In the genomic region with DNA sequence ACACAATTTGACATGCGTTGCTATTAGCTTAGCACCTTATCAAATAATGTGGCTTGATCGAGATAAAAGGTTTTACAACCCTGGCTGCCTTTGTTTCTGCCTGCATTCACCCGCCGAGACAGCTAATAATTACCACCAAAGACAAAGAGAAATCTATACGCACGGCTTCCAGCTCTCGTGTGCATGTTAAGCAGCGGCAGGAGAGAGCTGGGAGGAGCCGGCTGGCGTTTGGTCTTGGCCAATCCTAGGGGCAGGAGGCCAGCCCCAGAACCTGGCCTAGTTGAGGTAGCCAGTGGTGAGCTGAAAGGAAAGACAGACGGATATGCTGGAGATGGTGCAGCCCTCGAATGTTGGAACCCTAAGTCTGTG, we compare ENCODE assay signal across 13 mouse cellular contexts.
DNase-seq lines count a peak whose midpoint lies in the region; ATAC-seq lines count a peak whose summit lies in the region.
"Had no signal": no experiment of that assay in that cellular context is flagged by ENCODE, and none has a peak within 500 bp of the region (broad histone marks: within the 10 kb centered on the region; RNA-seq: fewer than 3 reads in every experiment).

No protein-coding gene starts in this region.

- peak; percentile 51; the same call in 1 of the 2 replicates for ATAC-seq in forebrain, embryonic 12.5 days (ENCODE audit: low FRiP score)
- peak; percentile 58; the same call in 1 of the 2 replicates for ATAC-seq in midbrain, embryonic 12.5 days (ENCODE audit: low FRiP score, low read depth)
- ATAC-seq: lung, postnatal 0 days had no signal

- H3K4me2 ChIP-seq in forebrain, embryonic 12.5 days = no peak overlapping the region
- no peak overlapping the region for H3K4me2 ChIP-seq in midbrain, embryonic 12.5 days (replicated peaks)
- H3K4me2 ChIP-seq: heart, embryonic 15.5 days had no signal

- H3K9ac ChIP-seq in forebrain, embryonic 12.5 days = no peak overlapping the region
- no peak overlapping the region for H3K9ac ChIP-seq in midbrain, embryonic 12.5 days (replicated peaks)
- H3K9ac ChIP-seq: heart, embryonic 15.5 days had no signal

- no peaks in the 10 kb centered on the region for H3K36me3 ChIP-seq in forebrain, embryonic 12.5 days (replicated peaks)
- H3K36me3 ChIP-seq in hindbrain, embryonic 10.5 days = no peaks in the 10 kb centered on the region
- no peaks in the 10 kb centered on the region for H3K36me3 ChIP-seq in midbrain, embryonic 12.5 days
- H3K36me3 ChIP-seq: heart, embryonic 15.5 days had no signal

- no peaks in the 10 kb centered on the region for H3K27me3 ChIP-seq in forebrain, embryonic 12.5 days
- H3K27me3 ChIP-seq in hindbrain, embryonic 10.5 days (ENCODE audit: insufficient read depth, poor library complexity, severe bottlenecking) = no peaks in the 10 kb centered on the region
- no peaks in the 10 kb centered on the region for H3K27me3 ChIP-seq in midbrain, embryonic 12.5 days
- H3K27me3 ChIP-seq: heart, embryonic 15.5 days had no signal

- no peak overlapping the region for H3K4me3 ChIP-seq in forebrain, embryonic 12.5 days (replicated peaks)
- H3K4me3 ChIP-seq in hindbrain, embryonic 10.5 days = no peak overlapping the region
- H3K4me3 ChIP-seq in midbrain, embryonic 12.5 days = no peak overlapping the region
- H3K4me3 ChIP-seq: heart, embryonic 15.5 days; layer of hippocampus, adult 2 months had no signal

- H3K9me3 ChIP-seq in forebrain, embryonic 12.5 days = no peaks in the 10 kb centered on the region
- H3K9me3 ChIP-seq in hindbrain, embryonic 10.5 days = no peaks in the 10 kb centered on the region
- H3K9me3 ChIP-seq in midbrain, embryonic 12.5 days = no peaks in the 10 kb centered on the region
- H3K9me3 ChIP-seq: heart, embryonic 15.5 days had no signal

- no peak for DNase-seq in hindbrain, embryonic 10.5 days (ENCODE audit: low spot score)
- peak; percentile 55 for DNase-seq in retina, postnatal 1 day
- DNase-seq in urinary bladder, postnatal 10 days (ENCODE audit: low spot score) = no peak
- DNase-seq in right cerebral cortex, postnatal 4 days = no peak
- no peak for DNase-seq in heart, postnatal 4 days
- DNase-seq: adrenal gland, postnatal 25 days; kidney, adult 9 months; thymus, postnatal 4 days had no signal

- peaks cover 33% of the 10 kb centered on the region for H3K4me1 ChIP-seq in forebrain, embryonic 12.5 days
- H3K4me1 ChIP-seq in hindbrain, embryonic 10.5 days (replicated peaks) = peaks cover 25% of the 10 kb centered on the region
- H3K4me1 ChIP-seq in midbrain, embryonic 12.5 days = peaks cover 21% of the 10 kb centered on the region

- 25% methylated on average over 12 of the region's 12 CpGs for WGBS in forebrain, embryonic 12.5 days
- WGBS in hindbrain, embryonic 10.5 days = 71% methylated on average over 12 of the region's 12 CpGs
- WGBS in midbrain, embryonic 12.5 days = 52% methylated on average over 12 of the region's 12 CpGs

- peak overlapping the region; percentile 85 for H3K27ac ChIP-seq in forebrain, embryonic 12.5 days
- H3K27ac ChIP-seq in hindbrain, embryonic 10.5 days = peak overlapping the region; percentile 19
- peak overlapping the region; percentile 74 for H3K27ac ChIP-seq in midbrain, embryonic 12.5 days (replicated peaks)
- H3K27ac ChIP-seq: heart, embryonic 15.5 days; layer of hippocampus, adult 2 months had no signal

Comparison
In these comparisons a context has a peak if more than half of its experiments do, and no peak if none do; other contexts are left out.
1. H3K27ac ChIP-seq: peak in every context shown above with its lines; median percentile 85 in forebrain, embryonic 12.5 days; 74 in midbrain, embryonic 12.5 days; 19 in hindbrain, embryonic 10.5 days.